Mouse (Mus musculus) kidney, postnatal 4 days (tissue): ENCODE measurements around the gene Dnajc7.

Source experiments
- DNase-seq, 2 experiments: peaks; one replicate each; pipeline ENCODE4 v3.0.0; 2021; ENCODE audit warnings: mixed read lengths in 2 of 2

Dnajc7 gene

GRCm38 (mm10) chr11:100579116-100579799 lies 40.7 kb downstream of the Dnajc7 start:
- no peak for DNase-seq

DNA sequence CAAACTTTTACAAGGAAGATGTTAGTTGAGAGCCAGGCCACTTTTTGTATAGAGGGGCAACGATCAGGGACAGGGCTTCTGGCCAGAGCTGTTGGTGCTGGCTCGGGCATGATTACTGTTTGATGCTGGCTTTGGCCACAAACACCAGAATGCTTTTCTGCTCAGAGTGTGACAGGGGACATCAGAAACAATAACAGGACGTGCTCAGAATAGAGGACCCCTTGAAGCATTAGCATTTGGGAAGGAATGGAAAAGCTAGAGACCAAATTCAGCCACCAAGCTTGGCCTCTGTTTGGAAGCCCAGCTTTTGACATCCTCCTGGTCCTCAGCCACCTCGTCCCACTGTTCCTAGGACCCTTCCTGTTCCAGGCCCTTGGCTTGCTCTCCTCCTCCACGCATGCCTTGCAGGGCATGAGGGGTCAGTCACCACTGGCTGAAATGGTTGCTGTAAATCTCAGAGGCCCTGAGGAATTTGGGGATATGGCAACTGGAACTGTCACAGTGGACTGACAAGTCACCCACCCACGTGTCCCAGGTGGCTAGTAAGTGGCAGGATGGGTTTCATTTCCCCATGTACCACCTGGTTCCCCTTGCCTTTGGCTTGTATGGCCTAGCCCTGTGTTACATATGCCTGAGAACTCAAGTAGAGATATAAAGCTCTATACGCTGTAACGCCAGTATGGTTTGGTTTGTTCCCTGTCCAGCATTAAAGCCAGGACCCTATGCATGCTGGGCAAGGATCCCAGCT lies 41.9 kb downstream of the Dnajc7 start:
- no peak for DNase-seq

DNA sequence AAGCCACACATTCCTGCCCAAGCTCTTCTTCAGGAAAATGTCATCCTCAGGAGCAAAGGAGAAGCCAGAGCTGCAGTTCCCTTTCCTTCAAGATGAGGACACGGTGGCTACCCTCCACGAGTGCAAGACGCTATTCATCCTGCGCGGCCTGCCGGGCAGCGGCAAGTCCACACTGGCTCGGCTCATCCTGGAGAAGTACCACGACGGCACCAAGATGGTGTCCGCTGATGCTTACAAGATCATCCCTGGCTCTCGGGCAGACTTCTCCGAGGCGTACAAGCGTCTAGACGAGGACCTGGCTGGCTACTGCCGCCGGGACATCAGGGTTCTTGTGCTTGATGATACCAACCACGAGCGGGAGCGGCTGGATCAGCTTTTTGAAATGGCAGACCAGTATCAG lies 43.7 kb downstream of the Dnajc7 start:
- no peak for DNase-seq

DNA sequence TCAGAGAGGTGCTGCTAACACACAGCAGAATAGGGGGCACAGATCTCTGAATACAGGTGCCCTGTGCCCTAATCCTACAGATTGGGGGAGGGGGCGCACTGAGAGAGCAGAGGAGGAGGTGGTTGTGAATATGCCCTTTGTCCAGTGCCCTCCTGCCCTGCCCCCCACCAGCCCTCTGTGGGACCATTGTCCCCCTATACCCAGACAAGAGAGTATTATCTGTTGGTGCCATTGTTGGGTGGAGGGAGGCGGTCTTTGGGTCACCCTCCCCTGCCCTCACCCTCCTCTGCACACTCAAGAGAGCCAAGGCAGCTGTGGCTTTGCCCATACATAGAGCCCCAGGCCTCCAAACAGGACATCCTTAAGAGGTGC lies 44.5 kb downstream of the Dnajc7 start:
- DNase-seq, result no peak

DNA sequence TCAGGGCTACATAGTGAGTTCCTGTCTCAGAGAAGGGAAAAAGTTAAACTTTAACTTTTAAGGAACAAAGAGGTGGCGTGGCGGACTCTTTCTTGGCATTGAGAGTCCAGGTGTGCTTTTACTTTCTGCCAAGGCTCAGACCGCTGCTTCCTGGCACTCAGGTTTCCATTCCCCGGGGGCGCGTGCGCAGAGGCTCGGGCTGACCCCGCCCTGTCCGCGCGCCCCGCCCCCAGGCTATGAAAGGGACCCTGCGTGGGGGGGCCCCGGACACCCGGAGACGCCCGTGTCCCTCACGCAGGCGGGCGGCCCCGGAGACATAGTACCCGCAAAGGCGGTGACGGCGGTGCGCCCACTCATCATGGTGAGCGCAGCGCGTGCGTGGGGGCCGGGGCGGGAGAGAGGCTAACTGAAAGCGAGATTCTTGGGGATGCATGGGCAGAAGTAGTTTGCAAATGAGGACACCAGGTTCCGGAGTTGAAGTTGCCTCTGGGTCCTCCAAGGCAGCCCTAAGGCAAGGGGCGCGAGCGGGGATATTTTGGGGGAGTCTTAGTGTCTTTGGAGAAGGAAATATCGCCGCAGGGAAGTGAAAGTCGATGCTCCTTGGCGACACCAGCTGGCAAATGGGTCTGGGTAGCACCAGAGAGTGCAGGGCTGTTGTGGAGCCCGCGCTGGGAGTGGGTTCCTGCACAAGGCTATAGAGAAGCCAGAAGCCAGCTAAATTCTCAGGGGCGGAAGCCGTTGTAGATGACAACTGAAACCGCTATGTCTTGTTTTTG lies 45.1 kb downstream of the Dnajc7 start, which contains the start of gene Cnp:
Gene Cnp (plus strand): TSS at position 197 of the 776 bp plus-strand sequence.
- peak; percentile 88 to 91 for DNase-seq

DNA sequence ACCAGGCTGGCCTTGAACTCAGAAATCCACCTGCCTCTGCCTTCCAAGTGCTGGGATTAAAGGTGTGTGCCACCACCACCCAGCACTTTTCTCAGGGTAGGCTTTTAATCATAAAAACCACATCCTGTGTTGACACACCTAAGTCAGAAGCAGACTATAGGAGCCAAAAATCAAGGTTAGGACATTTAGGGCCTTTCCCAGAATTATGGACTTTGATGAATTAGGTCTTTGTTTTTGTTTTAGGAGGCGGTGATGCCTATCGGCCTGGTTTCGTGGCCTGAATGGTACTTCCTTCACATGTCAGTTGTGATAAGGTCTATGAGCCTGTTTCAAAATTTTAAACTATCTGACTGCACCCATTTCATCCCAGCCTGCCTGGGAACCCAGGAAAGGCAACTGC lies 45.8 kb downstream of the Dnajc7 start:
- no peak for DNase-seq

DNA sequence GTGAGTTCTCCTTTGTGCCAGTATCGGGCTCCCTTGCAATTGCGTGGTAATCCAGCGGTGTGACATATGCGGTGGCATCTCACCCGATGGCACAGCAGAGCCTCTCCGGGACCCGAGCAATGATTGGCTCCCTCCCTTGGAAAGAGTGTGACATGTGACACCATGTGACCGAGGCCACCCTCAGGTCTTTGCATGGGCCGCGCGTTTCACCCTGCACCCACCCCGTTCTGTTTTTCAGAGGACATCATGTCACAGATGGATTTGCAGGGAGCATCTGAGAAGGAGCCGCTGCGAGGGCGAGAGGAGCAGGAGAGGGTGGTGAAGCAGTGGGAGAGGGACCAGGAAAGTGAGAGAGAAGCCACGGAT lies 48.8 kb downstream of the Dnajc7 start:
- no peak for DNase-seq

DNA sequence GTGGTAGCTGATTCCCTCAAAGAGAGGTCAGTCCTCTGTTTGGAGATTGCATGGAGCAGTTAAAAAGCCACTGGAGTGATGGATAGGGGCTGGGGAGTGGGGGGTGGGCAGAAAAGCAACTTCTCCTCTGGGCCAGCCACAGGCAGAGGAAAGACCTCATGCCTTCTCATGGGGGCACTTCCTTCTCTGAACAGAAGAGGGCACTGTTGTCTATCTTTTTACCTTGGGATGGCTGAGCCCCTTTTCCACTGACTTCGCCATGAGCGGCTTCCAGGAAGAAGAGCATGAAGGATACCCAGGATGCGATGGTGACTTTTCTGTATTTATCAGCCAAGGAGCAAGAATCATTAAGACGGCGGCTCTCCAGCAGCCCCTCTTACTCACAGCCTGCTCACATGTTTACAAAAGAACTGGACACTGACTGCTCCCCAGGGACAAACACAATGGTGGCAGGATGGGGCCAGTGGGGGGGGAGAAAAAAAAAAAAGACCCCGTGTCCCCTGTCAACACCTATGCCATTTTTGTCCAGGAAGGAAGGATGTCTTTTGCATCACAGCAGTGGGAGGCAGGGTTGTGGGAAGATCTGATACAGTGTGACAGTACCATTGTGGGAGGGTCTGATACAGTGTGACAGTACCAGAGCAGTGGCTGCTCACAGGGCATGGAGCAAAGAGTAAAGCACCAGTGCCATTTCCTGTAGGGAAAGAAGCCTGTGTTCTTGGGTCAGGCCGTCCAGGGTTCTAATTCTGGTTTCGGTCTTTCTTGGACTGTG lies 49.4 kb downstream of the Dnajc7 start:
- DNase-seq, result peak; percentile 73 to 80

DNA sequence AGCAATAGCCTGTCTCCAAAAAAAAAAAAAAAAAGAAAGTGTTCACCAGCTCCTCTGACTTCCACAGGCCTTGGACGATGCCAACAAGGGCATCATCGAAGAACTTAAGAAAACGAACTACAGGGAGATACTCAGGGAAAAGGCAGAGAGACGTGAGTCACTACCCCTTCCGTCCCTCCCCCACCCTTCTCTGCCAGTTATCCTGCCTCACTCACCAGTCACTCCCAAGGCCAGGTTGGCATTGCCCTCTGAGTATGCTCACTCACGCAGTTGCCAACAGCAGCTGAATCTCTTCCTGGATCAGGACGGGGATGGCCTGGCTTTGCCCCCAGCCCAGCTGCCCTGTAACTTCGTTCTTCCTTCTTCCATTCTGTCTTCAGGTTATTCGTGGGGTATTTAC lies 50.2 kb downstream of the Dnajc7 start:
- no peak for DNase-seq

DNA sequence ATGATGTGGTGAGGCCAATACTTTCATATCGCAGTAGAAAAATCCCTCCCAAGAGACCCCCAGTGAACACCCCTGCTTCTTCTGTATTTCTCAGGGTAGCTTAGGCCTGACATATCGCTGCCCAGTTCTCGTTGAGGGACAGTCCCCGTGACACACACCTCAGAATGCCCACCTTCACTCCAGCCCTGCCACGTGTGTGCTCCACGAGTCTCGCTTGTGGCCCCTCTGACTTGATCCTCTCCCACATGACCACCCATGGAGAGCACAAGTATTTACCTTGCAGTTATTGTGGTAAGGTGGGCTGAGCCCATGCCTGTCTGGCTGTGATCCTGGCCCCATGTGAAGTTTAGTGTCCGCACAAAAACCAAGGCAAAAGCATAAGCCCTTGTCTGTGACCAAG lies 51.3 kb downstream of the Dnajc7 start:
- DNase-seq, result no peak

DNA sequence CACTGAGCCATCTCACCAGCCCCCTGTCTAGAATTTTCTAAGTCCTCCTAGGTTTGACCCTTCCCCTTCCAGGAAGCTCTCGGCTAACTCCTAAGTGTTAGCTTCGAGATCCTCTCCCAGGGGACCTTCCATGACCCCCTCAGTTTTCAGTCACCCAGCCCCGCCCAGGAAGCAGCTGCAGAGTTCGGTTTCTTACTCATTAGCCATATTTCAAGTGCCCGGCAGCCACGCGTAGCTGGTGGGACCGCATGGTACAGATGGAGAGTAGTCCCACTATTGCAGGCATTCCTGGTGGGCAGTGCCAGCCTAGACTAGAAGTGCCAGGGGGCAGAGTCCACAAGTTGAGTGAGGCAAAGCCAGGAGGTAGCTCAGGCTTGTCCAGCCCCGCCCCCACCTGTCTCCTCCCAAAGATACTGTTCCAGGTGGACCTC lies 52.1 kb downstream of the Dnajc7 start:
- peak; percentile 57 to 77 for DNase-seq

DNA sequence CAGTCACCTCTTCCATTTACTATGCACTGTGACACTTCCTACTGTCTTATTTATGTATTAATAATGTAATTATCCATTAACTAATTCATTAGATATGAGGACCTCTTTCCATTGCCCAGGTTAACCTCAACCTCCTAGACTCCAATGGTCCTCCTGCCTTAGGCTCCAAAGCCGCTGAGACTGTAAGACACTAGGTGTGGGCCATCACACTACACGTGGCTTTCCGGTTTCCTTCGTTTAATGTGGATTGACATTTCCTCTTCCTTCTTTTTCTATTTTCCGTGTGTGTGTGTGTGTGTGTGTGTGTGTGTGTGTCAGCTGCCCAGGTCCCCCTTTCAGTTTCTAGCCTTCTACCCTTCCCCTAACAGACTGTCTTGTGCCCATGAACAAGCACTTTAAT lies 52.7 kb downstream of the Dnajc7 start:
- DNase-seq, result no peak

GRCm38 (mm10) chr11:100564703-100565102 lies 55.3 kb downstream of the Dnajc7 start:
- no peak for DNase-seq

GRCm38 (mm10) chr11:100564297-100564696 lies 55.7 kb downstream of the Dnajc7 start:
- no peak for DNase-seq

DNA sequence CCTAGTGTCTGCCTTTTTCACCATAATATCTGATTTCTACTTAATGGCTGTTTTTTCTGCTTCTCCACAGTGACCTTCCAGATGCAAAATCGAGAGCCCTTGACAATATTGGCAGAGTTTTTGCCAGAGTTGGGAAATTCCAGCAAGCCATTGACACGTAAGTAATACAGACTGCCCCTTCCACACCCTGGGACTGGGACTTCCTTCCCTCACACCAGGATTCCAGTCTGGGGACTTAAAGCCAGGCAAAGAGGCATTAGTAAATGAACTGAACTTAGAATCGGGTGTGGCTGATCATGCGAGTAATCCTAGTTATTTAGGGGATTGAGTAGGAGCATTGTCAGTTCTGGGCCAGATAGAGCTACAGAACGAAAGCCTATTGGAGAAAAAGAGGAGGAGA lies 58.2 kb downstream of the Dnajc7 start:
- DNase-seq, result no peak

- DNase-seq, result no peak
Measured at GRCm38 (mm10) chr11:100559476-100559875, 60.5 kb downstream of the Dnajc7 start.

DNA sequence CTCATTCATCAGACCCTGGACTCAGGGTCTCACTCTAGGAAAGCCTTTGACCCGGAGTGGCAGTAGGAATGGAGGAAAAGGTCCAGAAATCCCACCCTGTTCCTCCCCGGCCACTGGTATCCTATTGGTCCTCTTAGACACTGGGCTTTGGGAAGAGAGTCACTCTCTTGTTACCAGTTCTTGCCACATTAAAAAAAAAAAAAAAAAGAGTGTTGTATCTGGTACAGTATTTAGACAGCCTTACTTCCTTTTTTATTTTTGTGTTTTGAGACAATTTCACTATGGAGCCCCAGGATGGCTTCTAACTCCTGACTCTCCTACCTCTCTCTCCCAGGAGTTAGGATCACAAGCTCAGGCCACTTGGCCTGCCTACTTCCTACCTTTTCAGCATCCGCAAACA lies 62.4 kb downstream of the Dnajc7 start:
- no peak for DNase-seq

DNA sequence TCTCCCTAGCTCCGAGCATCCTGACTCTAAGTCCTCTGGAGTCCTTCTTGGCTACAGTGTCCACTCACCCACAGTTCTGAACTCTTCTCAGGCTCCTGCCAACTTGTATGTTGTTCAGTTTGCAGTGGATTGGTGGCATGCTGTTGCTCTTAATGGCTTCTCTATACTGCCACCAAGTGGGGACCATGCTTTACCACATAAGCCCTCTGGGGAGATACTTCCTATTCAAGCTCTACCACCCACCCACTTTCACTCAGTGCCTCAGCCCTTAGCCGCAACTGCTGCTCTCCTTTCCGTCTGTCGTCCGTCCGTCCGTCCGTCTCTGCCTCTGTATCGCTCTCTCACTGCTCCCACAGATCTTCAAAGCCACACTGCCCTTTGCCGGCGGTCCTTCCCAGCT lies 64.4 kb downstream of the Dnajc7 start:
- DNase-seq, result peak; percentile 65 to 77

- DNase-seq, result no peak
Measured at GRCm38 (mm10) chr11:100552842-100553241, 67.1 kb downstream of the Dnajc7 start.

DNA sequence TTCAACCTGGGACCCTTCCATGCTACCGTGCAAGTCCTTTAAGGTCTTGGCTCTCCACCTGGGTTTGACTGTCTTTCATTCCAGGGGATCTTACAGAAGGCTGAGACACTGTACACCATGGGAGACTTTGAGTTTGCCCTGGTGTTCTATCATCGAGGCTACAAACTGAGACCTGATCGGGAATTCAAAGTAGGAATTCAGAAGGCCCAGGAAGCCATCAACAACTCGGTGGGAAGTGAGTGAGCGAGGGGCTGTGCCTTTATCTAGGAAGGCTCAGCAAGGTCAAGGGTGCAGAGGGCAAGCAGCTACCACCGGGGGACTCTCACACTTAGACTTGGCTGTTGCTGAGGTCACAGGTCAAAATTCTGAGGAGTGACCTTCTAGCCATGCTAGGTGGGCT lies 69.9 kb downstream of the Dnajc7 start:
- no peak for DNase-seq

- DNase-seq, result no peak
Measured at GRCm38 (mm10) chr11:100549466-100549865, 70.5 kb downstream of the Dnajc7 start.

DNA sequence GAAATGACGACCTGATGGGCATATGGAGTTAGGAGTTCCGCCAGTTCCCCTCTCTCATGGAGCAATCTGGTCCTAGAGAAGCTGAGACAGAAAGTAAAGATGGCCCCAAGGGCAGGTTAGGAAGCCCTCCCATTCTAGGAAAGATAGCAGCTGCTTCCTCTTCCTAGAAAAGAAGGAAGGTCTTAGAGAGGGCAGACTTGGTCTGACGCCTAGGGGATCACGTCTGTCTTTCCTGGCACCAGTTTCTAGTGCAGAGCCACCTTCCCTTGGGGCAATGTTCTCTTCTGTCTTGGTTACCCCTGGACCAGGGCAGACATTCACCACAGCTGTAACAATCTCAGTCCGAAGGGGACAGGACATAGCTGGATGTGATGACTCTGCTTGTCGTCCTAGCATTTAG lies 71.8 kb downstream of the Dnajc7 start:
- no peak for DNase-seq

- DNase-seq, result no peak
Measured at GRCm38 (mm10) chr11:100546955-100547354, 73.0 kb downstream of the Dnajc7 start.
